Mouse (Mus musculus) midbrain, embryonic 12.5 days (tissue): ENCODE data around the gene Tom1l2. TPM values are rescaled to one million over a fixed set of nuclear protein-coding genes. Genes with fewer than 3 reads are reported as not detected.

Source experiments
- ATAC-seq: fragments of 200-750 bp; cut with Nextera tagmentation; 2 replicates; pipeline ENCODE4 v1.8.0; 2017; ENCODE audit warnings: low read depth, moderate TSS enrichment, moderate library complexity; ENCODE audit not compliant: low FRiP score
- H3K27ac ChIP-seq: fragments of 300-500 bp; sonication (generic); replicated peaks from 2 replicates; pipeline ENCODE4 v1.5.1; 2016; ENCODE audit warnings: mild to moderate bottlenecking
- H3K27me3 ChIP-seq: fragments of 300-500 bp; sonication (generic); 2 replicates; pipeline ENCODE4 v1.6.1; 2016; ENCODE audit warnings: mild to moderate bottlenecking
- H3K36me3 ChIP-seq: fragments of 300-500 bp; sonication (generic); 2 replicates; pipeline ENCODE4 v1.6.1; 2016
- H3K4me1 ChIP-seq: fragments of 300-500 bp; sonication (generic); 2 replicates; pipeline ENCODE4 v1.6.1; 2016
- H3K4me2 ChIP-seq: fragments of 300-500 bp; sonication (generic); replicated peaks from 2 replicates; pipeline ENCODE4 v1.6.1; 2016; ENCODE audit warnings: mild to moderate bottlenecking, moderate library complexity
- H3K4me3 ChIP-seq: fragments of 300-500 bp; sonication (generic); 2 replicates; pipeline ENCODE4 v1.5.1; 2016; ENCODE audit warnings: mild to moderate bottlenecking
- H3K9ac ChIP-seq: fragments of 300-500 bp; sonication (generic); replicated peaks from 2 replicates; pipeline ENCODE4 v1.6.1; 2016; ENCODE audit warnings: mild to moderate bottlenecking, moderate library complexity
- H3K9me3 ChIP-seq: fragments of 300-500 bp; sonication (generic); 2 replicates; pipeline ENCODE4 v1.6.1; 2016; ENCODE audit warnings: mild to moderate bottlenecking
- WGBS: fragments of 180-500 bp; shearing (Covaris S2); methylation state at CpG from one replicate; pipeline ENCODE4 v1.1.7; 2016; 5-methylcytosine and 5-hydroxymethylcytosine counted together
- polyA plus RNA-seq: library from polyadenylated mRNA; unstranded; fragments of >200 nt; fragmentation: Nextera tagmentation; extraction: Ambion mirVana; gene quantifications from 2 replicates; pipeline ENCODE4 v1.2.1, GENCODE M21; 2016

Tom1l2 gene
- polyA plus RNA-seq, 1 experiment from 2014 or later = 33.3 TPM

DNA sequence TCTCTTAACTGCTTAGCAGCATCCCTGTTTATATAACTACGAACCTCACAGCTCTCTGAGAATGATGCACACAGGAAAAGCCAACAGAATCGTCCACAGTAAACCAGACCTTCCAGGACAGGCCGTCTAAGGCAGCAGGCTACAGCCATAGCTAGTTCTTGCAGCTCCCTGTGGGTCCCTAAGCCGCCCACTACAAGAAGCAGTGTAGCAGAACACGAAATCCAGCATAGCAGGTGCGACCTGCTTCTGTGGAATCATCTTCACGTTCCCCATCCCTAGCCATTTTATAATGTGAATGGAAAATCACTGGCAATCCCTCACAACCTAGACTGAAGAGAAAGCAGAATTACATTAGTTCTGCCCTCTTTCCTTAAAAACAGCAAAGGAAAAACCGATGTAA is 35.8 kb downstream of the Tom1l2 start:
- no peaks in the 10 kb centered on the region for H3K27me3 ChIP-seq
- no peaks in the 10 kb centered on the region for H3K9me3 ChIP-seq
- no peak overlapping the region for H3K27ac ChIP-seq
- no peak overlapping the region for H3K9ac ChIP-seq
- H3K4me2 ChIP-seq = no peak overlapping the region
- 86% methylated on average over 8 of the region's 8 CpGs for WGBS
- ATAC-seq = no peak
- no peak overlapping the region for H3K4me3 ChIP-seq
- peaks cover 40% of the 10 kb centered on the region for H3K4me1 ChIP-seq
- H3K36me3 ChIP-seq = no peaks in the 10 kb centered on the region

DNA sequence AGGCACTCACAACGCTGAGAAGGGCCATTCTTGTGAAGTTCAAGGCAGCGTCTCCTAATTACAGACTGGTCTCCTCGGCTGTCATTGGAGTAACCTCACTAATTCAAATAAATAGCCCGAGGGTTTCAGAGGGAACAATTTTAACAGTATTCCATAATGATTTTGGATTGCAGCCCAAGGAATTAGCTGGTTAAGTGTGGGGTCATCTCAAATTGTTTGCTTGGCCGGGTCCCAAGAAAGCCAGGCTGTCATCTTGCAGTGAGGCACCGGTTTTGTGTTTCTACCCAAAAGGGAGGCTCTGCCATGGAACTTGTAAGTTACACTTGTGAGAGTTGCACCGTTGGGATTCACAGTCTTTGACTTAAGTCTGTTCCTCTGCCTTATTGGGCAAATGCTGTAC is 36.5 kb downstream of the Tom1l2 start:
- Histone ChIP-seq H3K4me1 (peaks cover 47% of the 10 kb centered on the region), H3K27ac (no peak overlapping the region), H3K9ac (no peak overlapping the region), H3K4me3 (no peak overlapping the region), H3K4me2 (no peak overlapping the region), H3K27me3 (no peaks in the 10 kb centered on the region), H3K9me3 (no peaks in the 10 kb centered on the region), H3K36me3 (no peaks in the 10 kb centered on the region)
- ATAC-seq = no peak
- 78% methylated on average over 7 of the region's 7 CpGs for WGBS

DNA sequence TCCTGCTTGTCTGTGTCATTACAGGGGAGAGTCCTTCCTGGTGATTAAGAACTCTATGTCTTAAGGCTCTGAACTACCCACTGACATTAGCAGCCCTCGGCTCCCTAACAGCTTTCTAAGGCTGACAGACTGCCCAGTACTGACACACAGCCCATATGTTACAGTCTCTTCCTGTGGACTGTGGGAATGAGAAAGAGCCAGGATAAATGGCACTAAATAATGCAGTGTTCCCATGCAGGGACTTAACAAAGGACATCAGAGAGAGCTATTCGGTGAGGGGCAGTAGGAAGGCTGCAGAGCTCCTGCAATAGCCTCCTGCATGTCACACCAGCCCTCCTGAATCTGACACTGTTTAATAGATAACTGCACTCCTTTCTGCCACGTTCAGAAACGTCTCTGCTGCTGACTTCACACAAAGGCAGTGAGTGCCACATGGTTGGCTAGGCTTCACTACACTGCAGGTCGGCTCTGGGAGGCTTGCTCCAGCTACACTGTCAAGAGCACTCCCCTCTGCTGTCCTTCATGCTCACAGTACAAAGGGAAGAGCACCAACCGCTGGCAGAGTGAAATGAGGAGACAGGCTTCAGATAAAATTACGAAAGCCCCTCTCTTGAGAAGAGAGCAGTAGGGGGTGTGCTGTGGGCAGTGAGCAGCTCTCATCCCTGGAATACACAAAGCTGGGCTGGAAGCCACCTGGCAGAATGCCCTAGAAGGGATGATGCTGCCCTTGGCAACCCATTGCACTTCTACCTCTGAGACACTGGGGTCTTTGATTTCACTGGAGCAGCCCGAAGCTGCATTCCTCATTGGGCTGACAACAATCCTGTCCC is 41.5 kb downstream of the Tom1l2 start:
- Histone ChIP-seq H3K9me3 (no peaks in the 10 kb centered on the region), H3K9ac (peak overlapping the region; percentile 34; the same call in 1 of the 2 replicates), H3K4me1 (peaks cover 34% of the 10 kb centered on the region), H3K27me3 (no peaks in the 10 kb centered on the region), H3K4me2 (peak overlapping the region; percentile 25), H3K4me3 (no peak overlapping the region), H3K36me3 (no peaks in the 10 kb centered on the region), H3K27ac (peak overlapping the region; percentile 90)
- 7% methylated on average over 8 of the region's 8 CpGs for WGBS
- ATAC-seq = peak; percentile 89

DNA sequence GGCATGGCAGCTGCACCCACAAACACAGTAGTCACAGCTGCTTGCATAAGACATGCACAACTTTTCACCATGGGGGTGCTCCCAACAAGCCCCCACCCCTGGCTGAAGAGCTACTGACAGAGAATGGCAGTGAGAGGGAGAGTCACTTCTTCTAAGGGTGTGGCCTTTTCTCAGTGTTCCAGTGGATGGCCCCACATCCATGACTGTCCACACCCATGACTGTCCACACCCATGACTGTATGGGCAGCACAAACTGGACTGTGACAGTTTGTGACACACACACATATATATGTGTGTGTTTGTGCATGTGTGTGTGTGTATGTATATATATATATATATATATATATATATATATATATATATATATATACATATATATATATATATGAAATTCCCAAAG is 42.8 kb downstream of the Tom1l2 start:
- no peaks in the 10 kb centered on the region for H3K9me3 ChIP-seq
- no peak for ATAC-seq
- no peak overlapping the region for H3K4me2 ChIP-seq
- no peak overlapping the region for H3K9ac ChIP-seq
- no peaks in the 10 kb centered on the region for H3K36me3 ChIP-seq
- no peak overlapping the region for H3K27ac ChIP-seq
- H3K4me3 ChIP-seq = no peak overlapping the region
- H3K4me1 ChIP-seq = peaks cover 39% of the 10 kb centered on the region
- no peaks in the 10 kb centered on the region for H3K27me3 ChIP-seq

- WGBS = 83% methylated on average over 12 of the region's 12 CpGs
- no peaks in the 10 kb centered on the region for H3K36me3 ChIP-seq
- H3K4me1 ChIP-seq = peaks cover 39% of the 10 kb centered on the region
- H3K4me2 ChIP-seq = no peak overlapping the region
- no peaks in the 10 kb centered on the region for H3K27me3 ChIP-seq
- H3K4me3 ChIP-seq = no peak overlapping the region
- H3K27ac ChIP-seq = no peak overlapping the region
- H3K9ac ChIP-seq = no peak overlapping the region
- ATAC-seq = no peak
- H3K9me3 ChIP-seq = no peaks in the 10 kb centered on the region
These were observed 44.1 kb downstream of the Tom1l2 start for GRCm38 (mm10) chr11:60308506-60309116.

DNA sequence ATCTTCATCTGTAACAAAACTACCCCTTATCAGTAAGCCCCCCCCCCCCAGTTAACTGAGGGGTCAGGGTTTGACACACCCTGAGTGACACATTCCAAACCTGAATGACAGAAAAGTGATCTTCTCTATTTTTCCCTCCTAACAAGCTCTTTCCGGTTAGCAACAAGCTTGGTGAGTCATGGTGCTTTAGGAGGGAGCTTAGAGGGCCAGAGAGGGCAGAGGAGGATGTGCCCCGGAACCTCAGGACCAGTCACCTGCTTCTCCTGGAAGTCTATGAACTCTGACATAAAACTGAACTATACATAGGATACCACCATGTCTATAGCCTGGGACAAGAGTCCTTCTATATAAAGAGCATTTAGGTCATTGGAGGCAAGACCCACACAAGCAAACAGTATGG is 44.6 kb downstream of the Tom1l2 start:
- Histone ChIP-seq H3K4me1 (peaks cover 41% of the 10 kb centered on the region), H3K4me2 (no peak overlapping the region), H3K4me3 (no peak overlapping the region), H3K9ac (no peak overlapping the region), H3K27me3 (no peaks in the 10 kb centered on the region), H3K9me3 (no peaks in the 10 kb centered on the region), H3K36me3 (no peaks in the 10 kb centered on the region), H3K27ac (no peak overlapping the region)
- no peak for ATAC-seq
- WGBS = 82% methylated on average over 2 of the region's 2 CpGs

DNA sequence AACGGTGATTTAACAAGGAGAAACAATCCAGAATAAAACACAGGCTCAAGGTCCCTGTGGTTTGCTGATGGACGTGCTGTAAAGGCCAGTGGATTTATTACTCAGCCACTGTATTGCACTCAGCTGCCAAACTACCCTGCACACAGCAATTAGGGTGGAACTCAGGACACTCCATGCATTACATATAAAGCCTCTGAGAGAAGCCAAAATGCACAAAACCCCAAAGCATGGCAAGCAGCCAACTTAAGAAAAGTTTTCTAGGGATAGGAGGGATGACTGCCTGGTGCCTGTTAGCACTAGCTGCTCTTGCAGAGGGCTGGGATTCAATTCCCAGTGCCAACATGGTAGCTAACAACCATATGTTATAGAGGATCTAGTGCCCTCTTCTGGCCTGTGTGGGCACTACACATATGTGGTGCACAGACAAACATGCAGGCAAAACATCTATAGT is 45.3 kb downstream of the Tom1l2 start:
- 87% methylated on average over 2 of the region's 2 CpGs for WGBS
- no peaks in the 10 kb centered on the region for H3K27me3 ChIP-seq
- peaks cover 40% of the 10 kb centered on the region for H3K4me1 ChIP-seq
- H3K4me3 ChIP-seq = no peak overlapping the region
- no peak overlapping the region for H3K9ac ChIP-seq
- H3K27ac ChIP-seq = no peak overlapping the region
- no peak overlapping the region for H3K4me2 ChIP-seq
- no peak for ATAC-seq
- H3K9me3 ChIP-seq = no peaks in the 10 kb centered on the region
- H3K36me3 ChIP-seq = no peaks in the 10 kb centered on the region

- Histone ChIP-seq H3K9me3 (no peaks in the 10 kb centered on the region), H3K27ac (no peak overlapping the region), H3K36me3 (no peaks in the 10 kb centered on the region), H3K4me1 (peaks cover 40% of the 10 kb centered on the region), H3K27me3 (no peaks in the 10 kb centered on the region), H3K9ac (no peak overlapping the region), H3K4me3 (no peak overlapping the region), H3K4me2 (no peak overlapping the region)
- WGBS = 62% methylated on average over 4 of the region's 4 CpGs
- ATAC-seq = no peak
These were observed 45.9 kb downstream of the Tom1l2 start for GRCm38 (mm10) chr11:60306834-60307233.

GRCm38 (mm10) chr11:60305611-60306010 is 47.1 kb downstream of the Tom1l2 start:
- H3K4me3 ChIP-seq = no peak overlapping the region
- peaks cover 38% of the 10 kb centered on the region for H3K4me1 ChIP-seq
- WGBS = 65% methylated on average over 4 of the region's 4 CpGs
- no peak overlapping the region for H3K9ac ChIP-seq
- H3K4me2 ChIP-seq = no peak overlapping the region
- H3K27ac ChIP-seq = no peak overlapping the region
- H3K9me3 ChIP-seq = no peaks in the 10 kb centered on the region
- H3K27me3 ChIP-seq = no peaks in the 10 kb centered on the region
- no peak for ATAC-seq
- no peaks in the 10 kb centered on the region for H3K36me3 ChIP-seq

GRCm38 (mm10) chr11:60303497-60303896 is 49.2 kb downstream of the Tom1l2 start:
- Histone ChIP-seq H3K9me3 (no peaks in the 10 kb centered on the region), H3K27ac (no peak overlapping the region), H3K4me1 (peaks cover 32% of the 10 kb centered on the region), H3K27me3 (no peaks in the 10 kb centered on the region), H3K4me2 (no peak overlapping the region), H3K36me3 (no peaks in the 10 kb centered on the region), H3K4me3 (no peak overlapping the region), H3K9ac (no peak overlapping the region)
- WGBS = 62% methylated on average over 2 of the region's 2 CpGs
- no peak for ATAC-seq

- 81% methylated on average over 10 of the region's 10 CpGs for WGBS
- no peak for ATAC-seq
- peaks cover 31% of the 10 kb centered on the region for H3K4me1 ChIP-seq
- peak overlapping the region; percentile 64 for H3K27ac ChIP-seq
- H3K27me3 ChIP-seq = no peaks in the 10 kb centered on the region
- H3K4me3 ChIP-seq = no peak overlapping the region
- no peak overlapping the region for H3K9ac ChIP-seq
- no peaks in the 10 kb centered on the region for H3K9me3 ChIP-seq
- no peaks in the 10 kb centered on the region for H3K36me3 ChIP-seq
- H3K4me2 ChIP-seq = no peak overlapping the region
These were observed 50.2 kb downstream of the Tom1l2 start for GRCm38 (mm10) chr11:60302354-60303083.

- peak overlapping the region; percentile 64 for H3K27ac ChIP-seq
- ATAC-seq = no peak
- H3K9ac ChIP-seq = no peak overlapping the region
- 41% methylated on average over 5 of the region's 5 CpGs for WGBS
- no peaks in the 10 kb centered on the region for H3K9me3 ChIP-seq
- no peaks in the 10 kb centered on the region for H3K36me3 ChIP-seq
- H3K4me3 ChIP-seq = no peak overlapping the region
- no peak overlapping the region for H3K4me2 ChIP-seq
- peaks cover 31% of the 10 kb centered on the region for H3K4me1 ChIP-seq
- no peaks in the 10 kb centered on the region for H3K27me3 ChIP-seq
These were observed 51.0 kb downstream of the Tom1l2 start for GRCm38 (mm10) chr11:60301588-60302208.
